Mouse (Mus musculus): ENCODE results near the gene B830017H08Rik.

The B830017H08Rik gene

GRCm38 (mm10) chr16:17843701-17844365 lies 10.9 kb downstream of the B830017H08Rik start:
- in situ Hi-C loops (cut with MboI; ENCODE audit: unreplicated experiment in 2 of 2) = no loop called here

GRCm38 (mm10) chr16:17848431-17848830 lies 15.5 kb downstream of the B830017H08Rik start:
- in situ Hi-C loops (cut with MboI; ENCODE audit: unreplicated experiment in 2 of 2) = no loop called here

GRCm38 (mm10) chr16:17848928-17849327 lies 16.0 kb downstream of the B830017H08Rik start:
- in situ Hi-C loops (cut with MboI; ENCODE audit: unreplicated experiment in 2 of 2) = no loop called here

DNA sequence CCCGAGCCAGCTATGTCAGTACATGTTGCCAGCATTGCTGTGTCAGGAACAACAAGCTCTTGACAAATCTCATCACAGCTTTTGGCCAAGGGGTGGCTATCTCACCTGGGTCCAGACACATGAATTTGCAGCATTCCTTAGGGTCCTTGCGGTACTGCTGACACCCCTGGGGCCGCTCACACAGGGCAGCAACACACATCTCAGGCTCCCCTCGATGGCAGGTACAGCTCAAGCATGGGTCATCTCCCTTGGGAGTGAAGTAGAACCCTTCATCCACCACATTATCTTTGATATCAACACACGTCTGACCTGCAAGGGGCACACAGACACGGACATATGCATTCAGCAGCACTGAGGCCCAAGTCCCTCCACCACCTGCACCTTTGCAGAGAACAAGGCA lies 16.6 kb downstream of the B830017H08Rik start:
- in situ Hi-C loops (cut with MboI; ENCODE audit: unreplicated experiment in 2 of 2) = no loop called here

DNA sequence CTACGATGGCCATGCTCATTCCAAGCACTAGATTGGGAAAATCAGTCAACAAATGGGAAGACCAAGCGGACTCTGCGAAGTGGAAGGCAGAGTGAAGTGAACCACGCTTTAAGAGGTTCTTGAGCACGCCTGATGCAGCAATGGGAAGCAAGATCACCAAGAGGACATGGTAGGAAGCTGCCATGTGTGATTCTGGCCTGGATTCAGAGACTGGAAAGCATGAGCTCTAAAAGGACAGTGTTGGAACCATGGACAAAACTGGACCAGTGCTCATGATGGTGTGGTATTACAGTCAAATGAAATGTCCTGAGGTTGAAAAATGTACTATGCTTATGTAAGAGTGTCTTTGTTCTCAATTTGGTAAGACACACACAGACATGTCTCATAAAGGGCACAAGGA lies 18.4 kb downstream of the B830017H08Rik start:
- in situ Hi-C loops (cut with MboI; ENCODE audit: unreplicated experiment in 2 of 2) = no loop called here

DNA sequence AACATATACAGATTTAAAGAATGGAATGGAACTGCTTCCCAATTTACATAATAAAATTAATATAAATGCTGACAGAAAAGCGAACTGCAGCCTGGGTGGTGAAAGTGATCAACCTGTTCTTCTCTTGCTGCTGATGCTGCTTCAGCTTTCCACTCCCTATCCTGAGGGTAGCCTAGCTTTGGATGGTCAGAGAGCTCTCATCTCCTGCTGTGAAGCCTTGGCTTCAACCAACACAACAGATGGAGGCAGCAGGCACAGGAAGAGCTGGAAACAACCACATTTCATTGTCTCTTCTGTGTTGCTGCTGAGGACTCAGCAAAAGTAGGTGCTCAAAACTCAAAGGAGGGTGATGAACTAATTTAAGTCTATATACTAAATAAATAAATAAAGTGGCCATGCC lies 18.9 kb downstream of the B830017H08Rik start:
- in situ Hi-C loops (cut with MboI; ENCODE audit: unreplicated experiment in 2 of 2) = no loop called here

DNA sequence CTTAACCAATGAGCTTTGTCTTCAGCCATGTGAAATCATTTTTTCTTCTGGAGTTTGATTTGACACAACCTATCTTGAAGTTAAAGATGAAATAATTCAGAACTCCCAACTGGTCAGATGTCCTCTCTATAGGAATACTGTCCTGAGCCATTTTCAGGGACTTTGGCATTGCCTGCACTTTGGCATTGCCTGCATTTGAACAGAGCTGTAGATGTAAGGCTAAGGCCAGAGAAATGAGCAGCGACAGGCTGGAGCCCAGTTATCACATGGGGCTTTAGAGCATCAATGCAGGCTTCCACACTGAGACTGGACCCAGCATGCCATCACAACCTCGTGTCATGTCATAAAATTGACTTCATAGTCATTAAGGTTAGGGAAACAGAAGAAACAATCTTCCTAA lies 20.3 kb downstream of the B830017H08Rik start:
- in situ Hi-C loops (cut with MboI; ENCODE audit: unreplicated experiment in 2 of 2) = no loop called here

- in situ Hi-C loops (cut with MboI; ENCODE audit: unreplicated experiment in 2 of 2) = loop anchor here in 1 of 2 experiments (5.0 kb wide), 3 partner anchors 35 to 180 kb away; partner anchors contain the start of genes Gm20518 and Tssk1
Measured at GRCm38 (mm10) chr16:17857157-17857556, 24.2 kb downstream of the B830017H08Rik start.

GRCm38 (mm10) chr16:17858592-17858991 lies 25.7 kb downstream of the B830017H08Rik start:
- in situ Hi-C loops (cut with MboI; ENCODE audit: unreplicated experiment in 2 of 2) = loop anchor here in 1 of 2 experiments (5.0 kb wide), 3 partner anchors 34 to 179 kb away; partner anchors contain the start of genes Gm20518 and Tssk1

GRCm38 (mm10) chr16:17865293-17865692 lies 32.4 kb downstream of the B830017H08Rik start:
- in situ Hi-C loops (cut with MboI; ENCODE audit: unreplicated experiment in 2 of 2) = no loop called here

- in situ Hi-C loops (cut with MboI; ENCODE audit: unreplicated experiment in 2 of 2) = no loop called here
Measured at GRCm38 (mm10) chr16:17865770-17866169, 32.8 kb downstream of the B830017H08Rik start.

DNA sequence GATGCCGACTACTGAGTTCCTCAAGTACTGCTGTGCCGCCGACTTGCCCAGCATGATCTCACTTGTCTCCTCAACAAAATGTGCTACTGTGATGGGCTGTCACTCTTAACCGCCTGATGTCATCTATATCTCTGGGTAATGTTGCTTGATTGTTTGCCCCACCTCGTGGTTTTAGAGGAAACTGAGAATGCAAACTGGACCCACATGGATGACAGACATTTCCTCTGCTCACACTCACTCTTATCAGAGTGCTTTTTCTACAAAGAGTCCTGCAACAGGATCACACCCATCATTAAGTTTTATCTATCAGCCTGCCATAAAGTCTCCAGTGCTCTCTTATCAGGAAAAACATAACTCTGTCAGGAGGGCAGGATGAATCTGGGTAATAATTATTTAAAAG lies 38.3 kb downstream of the B830017H08Rik start:
- in situ Hi-C loops (cut with MboI; ENCODE audit: unreplicated experiment in 2 of 2) = no loop called here

GRCm38 (mm10) chr16:17872995-17873394 lies 40.1 kb downstream of the B830017H08Rik start:
- in situ Hi-C loops (cut with MboI; ENCODE audit: unreplicated experiment in 2 of 2) = no loop called here

- in situ Hi-C loops (cut with MboI; ENCODE audit: unreplicated experiment in 2 of 2) = no loop called here
Measured at GRCm38 (mm10) chr16:17875174-17875573, 42.3 kb downstream of the B830017H08Rik start.

DNA sequence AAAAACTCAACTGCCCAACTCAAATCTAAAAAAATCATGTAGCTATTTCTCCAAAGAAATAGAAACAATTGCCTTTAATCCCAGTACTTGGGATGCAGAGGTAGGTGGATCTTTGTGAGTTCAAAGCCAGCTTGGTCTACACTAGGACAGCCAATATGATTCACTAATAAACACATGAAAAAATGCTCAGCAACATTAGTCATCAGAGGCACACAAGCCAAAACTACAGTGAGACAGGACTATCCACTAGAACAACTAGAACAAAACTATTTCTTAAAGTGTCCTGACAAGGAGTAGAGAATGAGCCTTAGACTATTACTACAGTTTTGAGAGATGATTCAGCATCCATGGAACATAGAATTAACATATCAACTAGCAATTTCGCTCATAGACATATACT lies 43.2 kb downstream of the B830017H08Rik start:
- in situ Hi-C loops (cut with MboI; ENCODE audit: unreplicated experiment in 2 of 2) = no loop called here

GRCm38 (mm10) chr16:17879571-17879970 lies 46.6 kb downstream of the B830017H08Rik start:
- in situ Hi-C loops (cut with MboI; ENCODE audit: unreplicated experiment in 2 of 2) = no loop called here

GRCm38 (mm10) chr16:17882196-17882595 lies 49.3 kb downstream of the B830017H08Rik start:
- in situ Hi-C loops (cut with MboI; ENCODE audit: unreplicated experiment in 2 of 2) = no loop called here

GRCm38 (mm10) chr16:17884116-17884515 lies 51.2 kb downstream of the B830017H08Rik start:
- in situ Hi-C loops (cut with MboI; ENCODE audit: unreplicated experiment in 2 of 2) = no loop called here

Measured in v-Abl transformed pro-B cells (cell line).